Mouse (Mus musculus): ENCODE measurements around the gene Rpgr.

Rpgr gene

DNA sequence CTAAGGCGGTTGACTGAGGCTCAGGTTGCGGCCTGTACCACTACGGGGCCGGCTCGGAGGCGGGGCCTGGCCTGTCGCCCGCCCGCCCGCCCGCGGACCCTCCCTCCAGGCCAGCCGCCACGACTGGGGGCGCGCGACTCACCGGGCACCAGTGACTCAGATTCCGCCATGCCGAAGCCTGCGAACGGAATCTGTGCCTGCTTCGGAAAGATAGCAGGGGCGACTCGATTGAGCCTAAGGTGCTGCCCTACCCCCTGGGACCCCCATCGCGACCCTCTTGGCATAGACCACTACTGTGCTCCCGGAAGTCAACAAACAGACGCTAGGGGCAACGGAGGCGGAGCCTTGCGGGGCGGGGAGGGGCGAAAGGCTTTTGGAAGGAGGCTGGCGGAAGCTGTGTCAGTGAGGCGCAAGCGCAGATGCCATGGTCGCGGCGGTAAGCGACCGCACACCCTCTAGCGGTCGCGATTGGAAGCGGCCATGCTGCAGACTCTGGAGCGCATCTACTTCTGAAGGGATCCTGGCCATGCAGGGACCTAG, at the start of gene Rpgr:
Rpgr (minus strand) TSS at position 511 of the 540 bp plus-strand sequence.
- peak; percentile 88 for DNase-seq (ENCODE audit: low spot score)

DNA sequence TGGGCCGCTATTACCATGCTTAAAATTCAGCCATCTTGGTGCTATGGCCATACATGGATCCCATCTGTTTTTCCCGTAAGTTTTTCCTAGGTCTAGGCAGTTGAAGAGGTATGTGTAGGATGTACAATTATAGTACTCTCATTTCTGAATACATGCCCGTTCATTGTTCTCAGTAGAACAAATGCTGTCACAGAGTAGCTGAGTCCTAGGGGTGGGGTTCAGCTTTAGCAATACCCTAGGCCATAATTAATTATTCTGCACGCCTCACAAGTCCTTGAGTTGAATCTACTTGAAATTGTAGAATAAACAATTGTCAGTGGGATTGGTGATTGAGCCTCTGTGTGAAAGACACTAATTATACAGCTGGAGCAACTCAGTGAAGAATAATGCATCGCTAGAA, 41.5 kb upstream of the Rpgr start:
- no peak for DNase-seq (ENCODE audit: low spot score)

DNA sequence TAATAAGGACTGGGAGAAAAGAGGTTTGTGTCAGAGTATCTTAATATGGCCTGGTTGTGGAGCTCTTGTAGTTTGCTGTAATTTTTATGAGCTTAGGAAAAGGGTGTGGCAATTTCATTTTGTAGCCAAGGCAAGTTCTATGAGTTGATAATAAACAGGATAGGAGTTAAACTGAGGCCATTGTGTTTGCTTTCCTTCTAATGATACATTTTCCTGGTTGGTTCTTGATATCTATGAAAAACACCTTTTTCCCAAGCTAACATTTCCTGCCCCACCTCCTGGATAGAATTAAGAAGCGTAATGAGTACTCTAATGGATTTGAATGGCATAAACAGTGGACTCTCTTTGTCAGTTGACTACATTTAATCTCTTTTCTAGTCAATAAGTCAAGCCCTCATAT, 41.1 kb upstream of the Rpgr start:
- DNase-seq (ENCODE audit: low spot score): no peak

DNA sequence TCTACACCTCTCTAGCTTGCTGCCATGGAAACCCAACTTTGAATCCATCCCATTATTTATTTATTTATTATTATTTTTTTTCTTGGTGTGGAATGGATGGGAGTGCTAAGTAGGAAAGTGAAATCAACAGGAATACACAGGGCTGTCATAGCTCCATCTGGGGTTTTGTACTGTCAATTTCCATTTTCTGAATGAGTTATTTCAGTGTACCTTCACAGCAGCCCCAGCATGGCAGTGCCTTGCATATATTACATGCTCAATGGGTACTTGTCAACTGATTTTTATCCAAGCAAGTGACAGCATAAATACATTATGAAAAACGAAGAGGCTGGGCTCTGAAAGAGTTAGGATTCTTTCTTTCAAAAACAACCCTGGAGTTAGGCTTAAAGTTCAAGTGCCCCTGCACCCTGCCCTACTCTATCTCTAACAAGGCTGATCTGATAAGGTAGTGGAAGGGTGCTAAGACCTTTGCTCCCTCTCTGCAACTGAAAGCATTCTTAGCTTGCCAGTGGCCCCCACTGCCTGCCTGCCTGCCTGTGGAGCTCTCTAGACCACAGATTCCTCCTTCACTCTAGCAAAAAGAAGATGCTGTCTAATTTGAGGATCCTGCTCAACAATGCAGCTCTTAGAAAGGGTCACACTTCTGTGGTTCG, 35.3 kb upstream of the Rpgr start, which contains the start of gene Otc:
Otc (plus strand) TSS at position 454 of the 653 bp plus-strand sequence.
- no peak for DNase-seq (ENCODE audit: low spot score)

DNA sequence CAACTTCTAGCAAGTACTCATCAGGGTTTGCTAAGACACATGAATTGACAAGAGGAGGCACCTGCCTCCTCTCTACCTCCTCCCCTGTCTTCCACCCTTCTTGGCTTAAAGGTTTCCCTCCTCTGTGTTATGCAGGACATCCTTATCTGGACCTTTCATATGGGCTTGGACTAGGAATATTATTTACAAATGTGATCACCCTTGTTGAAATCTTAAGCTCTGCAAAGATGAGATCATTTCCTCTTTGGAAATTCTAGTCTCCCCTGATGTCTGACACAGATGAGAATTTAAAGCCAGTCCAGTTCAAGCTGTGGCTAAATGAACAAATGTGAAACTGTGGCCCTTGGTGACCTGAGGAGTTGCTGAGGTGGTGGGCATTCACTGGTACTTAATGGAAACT, 34.6 kb upstream of the Rpgr start:
- DNase-seq (ENCODE audit: low spot score): no peak

DNA sequence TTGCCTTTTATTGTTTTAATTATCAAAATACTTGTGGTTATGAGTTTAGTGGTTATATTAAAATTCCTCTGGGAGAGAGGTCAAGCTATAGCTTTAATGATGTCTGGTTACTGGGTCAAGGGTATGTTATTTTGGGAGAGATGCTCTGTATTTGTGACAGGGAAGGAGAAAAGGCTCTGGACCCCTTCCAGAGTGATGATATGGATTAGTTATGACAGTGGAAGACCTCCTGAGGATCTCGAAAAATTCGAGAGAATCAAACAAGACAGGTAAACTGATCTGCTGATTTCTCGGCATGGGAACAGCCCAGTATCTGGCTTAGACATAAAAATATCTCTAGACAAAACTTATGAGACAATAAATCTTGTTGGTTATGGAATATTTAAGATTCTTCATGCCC, 27.2 kb upstream of the Rpgr start:
- DNase-seq (ENCODE audit: low spot score): no peak

DNA sequence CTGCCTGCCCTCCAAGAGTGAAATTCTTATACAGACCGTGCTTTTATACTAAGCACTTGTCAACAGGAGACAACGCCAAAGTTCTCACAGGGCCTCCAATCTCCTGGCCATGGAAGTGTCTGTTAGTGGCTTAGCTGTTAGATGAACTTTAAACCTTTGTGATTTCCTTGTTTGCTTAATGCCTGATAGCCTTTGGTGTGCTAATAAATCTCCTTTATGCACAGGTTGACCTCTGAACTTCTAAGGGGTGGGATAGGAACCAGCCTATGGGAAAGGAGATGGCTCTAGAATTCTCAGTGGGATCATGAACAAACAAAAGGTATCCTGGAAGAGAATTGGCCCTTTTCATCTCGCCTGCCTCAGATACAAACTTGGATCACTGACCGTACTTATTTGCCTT, 22.8 kb upstream of the Rpgr start:
- no peak for DNase-seq (ENCODE audit: low spot score)

DNA sequence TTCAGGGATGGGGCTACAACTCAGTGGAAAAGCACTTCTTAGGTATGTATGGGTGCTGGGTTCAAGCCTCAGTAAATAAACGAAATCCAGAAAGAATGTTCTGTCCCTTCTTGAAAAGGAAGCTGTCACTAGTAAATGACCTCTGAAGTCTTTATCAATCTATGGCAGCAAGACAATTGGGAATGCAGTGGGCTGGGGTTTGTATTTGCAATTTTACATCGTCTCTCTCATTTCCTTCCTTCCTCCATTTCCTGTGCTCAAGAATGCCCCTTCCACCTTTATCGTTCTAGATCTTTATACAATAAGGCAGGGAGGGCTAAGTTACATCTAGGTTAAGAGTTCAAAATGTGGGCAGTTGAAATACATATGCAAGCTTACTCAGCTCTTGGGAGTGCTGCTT, 17.9 kb upstream of the Rpgr start:
- DNase-seq (ENCODE audit: low spot score): no peak

DNA sequence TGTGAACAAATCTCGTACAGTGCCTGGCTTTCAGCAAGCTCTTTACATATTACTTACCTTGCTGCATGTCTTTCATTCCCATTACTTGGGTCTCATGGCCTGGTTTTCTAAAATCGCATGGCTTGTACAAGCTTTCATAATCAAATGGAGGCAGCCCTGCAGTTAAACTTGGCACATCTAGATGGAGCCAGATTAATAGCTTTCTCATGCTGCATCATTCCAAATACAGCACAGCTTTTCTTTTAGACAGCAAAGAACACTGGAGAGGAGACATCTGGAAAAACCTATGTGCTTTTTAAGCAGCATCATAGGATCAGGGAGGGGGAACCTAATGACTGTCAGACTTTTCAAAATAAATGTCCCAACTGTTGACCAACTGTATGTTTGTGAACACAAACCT, 16.3 kb upstream of the Rpgr start:
- no peak for DNase-seq (ENCODE audit: low spot score)

DNA sequence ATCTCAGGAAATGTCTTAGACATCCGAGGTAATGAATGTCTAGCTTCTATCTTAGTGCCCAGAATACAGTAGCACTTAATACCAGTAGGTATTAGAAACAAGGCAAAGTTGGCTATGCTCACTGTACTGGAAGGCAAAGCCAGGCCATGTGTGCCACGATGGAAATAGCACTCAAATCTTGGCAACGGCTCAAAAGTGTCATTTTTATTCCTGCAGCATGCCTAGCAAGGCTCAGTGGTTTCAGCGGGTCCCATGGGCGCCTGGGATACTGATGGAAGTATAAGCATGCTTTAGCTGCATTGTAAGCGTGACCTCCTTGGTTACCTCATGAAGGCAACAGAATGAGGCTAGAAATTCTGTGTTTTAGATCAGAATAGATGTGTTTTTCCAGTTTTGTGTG, 2.6 kb upstream of the Rpgr start:
- no peak for DNase-seq (ENCODE audit: low spot score)

DNA sequence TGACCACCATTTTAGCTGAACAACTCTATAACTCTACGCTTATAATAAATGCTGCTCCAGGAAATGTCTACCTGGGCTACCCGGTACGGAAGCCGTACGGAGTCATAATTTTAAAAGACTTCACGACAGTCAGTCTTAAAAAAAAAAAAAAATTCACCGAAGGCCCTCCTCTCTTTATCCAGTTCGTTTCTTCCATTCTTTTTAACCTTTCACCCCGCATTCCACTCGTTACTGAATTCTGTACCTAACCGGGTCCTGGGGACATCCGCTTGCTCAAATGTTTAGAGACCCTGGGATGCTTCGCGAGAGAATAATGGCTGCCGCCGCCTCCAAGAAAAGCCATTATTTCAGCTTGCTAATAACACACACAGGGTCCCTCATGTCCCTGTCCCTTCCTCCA, 748 bp downstream of the Rpgr start:
- DNase-seq (ENCODE audit: low spot score): peak; percentile 52

DNA sequence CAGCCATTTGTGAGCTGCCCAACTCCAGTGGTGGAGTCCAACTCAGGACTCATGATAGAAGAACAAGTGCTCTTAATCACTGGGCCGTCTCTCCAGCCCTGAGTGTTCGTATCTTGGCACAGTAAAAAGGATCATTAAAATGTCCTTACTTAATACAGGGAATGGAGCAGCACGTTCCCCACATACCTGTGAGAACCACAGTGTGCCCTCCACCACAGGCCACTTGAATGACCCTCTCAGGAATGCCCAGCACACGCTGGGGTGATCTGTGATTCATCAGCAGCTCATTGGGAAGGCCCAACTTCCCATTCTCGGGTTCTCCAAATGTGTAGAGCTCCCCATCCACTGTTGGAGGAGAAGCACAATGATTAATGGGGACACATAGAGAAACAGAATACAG, 10.8 kb downstream of the Rpgr start:
- no peak for DNase-seq (ENCODE audit: low spot score)

DNA sequence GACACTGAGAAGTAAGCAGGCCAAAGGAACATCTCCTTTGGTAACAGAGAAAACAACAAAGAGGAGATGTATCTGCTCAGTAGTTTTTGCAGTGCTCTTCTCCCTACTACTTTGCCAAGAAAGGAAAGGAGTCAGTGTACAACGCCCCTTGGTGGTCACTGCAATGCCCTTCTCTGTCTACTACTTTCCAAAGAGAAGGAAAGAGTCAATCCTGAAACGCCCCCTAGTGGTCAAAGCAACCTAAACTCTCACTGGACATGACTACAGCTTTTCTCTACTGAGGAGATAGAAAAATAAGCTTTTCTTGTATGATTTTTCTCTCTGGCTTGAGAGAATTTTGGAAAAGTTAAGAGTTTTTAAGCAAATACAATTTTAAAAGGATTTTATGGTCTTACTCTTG, 15.4 kb downstream of the Rpgr start:
- no peak for DNase-seq (ENCODE audit: low spot score)

DNA sequence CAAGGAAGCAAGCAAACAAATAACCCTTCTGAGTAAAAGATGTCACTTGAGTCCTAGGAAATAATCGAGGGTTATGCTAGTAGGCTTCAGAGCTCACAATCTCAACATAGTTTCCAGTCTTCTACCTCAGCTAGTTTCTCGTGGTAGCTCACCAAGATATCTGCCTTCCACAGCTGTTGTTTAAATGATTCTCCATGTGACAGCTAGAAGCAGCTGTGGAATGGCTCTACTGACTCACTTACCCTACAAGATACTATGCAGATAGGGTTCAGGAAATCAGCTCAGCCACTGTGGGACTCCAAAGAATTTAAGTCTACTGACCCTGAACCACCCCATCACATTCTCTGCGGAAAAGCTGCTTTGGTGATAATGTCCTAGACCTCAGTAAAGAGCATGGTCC, 64.3 kb downstream of the Rpgr start:
- DNase-seq (ENCODE audit: low spot score): no peak

DNA sequence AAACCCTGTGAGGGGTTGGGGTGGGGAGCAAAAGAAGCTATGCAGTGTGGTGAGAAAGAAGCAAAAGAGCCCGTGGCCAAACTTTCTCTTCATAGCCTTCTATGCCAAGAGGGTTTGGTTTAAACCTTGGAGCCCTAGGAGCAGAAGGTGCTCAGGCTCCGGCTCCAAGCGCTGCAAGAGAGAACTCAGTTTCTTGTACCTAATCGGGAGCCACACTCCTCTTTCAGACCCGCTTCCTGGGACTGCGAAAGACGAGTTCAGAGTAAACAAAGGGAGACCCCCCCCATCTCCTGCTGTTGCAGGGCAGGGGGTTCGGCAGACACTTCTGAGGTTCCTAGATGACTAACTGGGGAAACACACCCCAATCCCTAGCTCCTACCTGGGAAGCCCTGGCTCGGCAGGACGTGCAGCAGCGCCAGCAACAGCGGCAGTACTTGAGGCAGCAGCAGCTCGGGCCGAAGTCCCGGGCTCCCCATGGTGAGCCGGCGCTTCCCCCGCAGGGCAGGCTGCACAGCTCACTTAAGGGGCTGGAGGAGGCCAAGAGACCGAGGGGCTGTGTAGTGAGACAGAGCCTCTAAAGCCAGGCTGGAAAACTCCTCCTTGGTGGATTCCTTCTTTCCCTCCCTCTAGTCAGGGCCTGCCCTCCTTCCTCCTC, 99.5 kb downstream of the Rpgr start, which contains the start of gene Srpx:
Srpx (minus strand) TSS at position 645 of the 655 bp plus-strand sequence.
- no peak for DNase-seq (ENCODE audit: low spot score)

DNA sequence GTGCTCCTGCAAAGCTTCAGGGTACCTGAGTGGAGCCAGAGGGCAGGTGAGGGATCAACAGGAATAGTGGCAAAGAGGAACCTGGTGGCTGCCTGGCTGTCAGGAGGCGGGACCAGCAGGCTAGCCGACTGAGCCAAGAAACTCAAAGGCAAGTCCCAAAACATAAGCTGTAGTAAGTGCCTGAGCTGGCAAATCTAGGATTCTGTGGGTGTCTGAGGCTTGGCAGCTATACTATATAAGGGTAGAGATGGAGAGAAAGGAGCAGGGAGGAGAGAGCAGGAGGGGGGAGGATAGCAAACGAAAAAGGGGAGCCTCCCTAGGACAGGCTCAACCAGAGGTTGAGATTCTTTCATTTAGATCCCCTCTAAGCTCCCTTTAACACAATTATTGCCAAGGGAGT, 100.9 kb downstream of the Rpgr start:
- no peak for DNase-seq (ENCODE audit: low spot score)

DNA sequence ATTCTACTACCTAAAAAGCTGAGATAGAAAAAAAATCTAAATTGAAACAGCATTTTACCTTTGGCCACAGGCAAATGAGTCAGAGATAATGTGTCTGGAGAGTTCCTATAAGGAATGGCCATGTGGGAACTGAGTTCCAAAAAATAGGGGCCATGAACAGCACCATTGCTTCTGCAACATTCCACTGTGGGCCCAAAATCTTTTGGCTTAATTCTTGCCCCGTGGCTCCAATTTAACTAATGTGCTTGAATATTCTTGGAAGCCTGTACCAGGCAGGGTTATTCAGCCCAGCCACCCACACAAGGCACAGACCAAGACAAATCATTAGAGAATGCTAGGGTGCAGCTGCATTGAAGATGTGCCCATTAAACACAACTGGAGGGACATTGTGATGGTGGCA, 106.0 kb downstream of the Rpgr start:
- no peak for DNase-seq (ENCODE audit: low spot score)

DNA sequence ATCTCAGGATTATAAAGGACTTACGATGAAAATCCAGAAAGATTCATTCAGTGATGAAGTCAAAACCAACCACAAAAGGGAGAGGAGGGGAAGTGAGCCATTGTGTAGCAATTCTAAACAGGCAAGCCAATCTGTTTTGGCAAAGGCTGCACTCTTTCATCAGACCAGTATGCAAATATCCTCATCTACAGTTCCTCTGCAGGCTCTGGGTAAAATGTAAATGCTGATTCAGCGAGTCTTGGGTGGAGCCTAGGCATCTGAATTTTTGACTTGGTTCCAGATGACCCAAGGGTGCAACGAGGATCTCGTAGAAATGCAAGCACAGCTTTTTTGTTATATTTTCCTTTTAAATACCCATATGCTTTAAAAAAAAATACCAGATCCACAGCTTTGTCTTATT, 108.2 kb downstream of the Rpgr start:
- DNase-seq (ENCODE audit: low spot score): no peak

DNA sequence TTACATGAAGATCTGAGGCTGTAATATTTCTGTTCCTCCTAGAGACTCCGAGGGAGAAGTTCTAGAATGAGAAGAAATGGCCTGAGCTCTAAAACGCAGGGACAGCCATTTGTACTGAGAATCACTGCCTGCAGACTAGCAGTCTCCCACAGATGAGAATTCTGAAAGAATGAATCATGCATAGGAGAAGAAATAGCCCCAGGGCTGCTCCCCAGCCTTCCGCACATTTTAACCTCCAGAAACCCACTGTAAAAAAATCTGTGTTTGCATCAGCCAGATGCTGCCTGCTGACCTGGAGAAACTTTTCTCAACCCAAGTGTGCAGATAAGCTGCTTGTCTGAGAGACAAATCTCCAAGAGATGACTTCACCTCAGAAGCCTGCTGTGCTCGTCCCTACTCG, 111.2 kb downstream of the Rpgr start:
- no peak for DNase-seq (ENCODE audit: low spot score)

DNA sequence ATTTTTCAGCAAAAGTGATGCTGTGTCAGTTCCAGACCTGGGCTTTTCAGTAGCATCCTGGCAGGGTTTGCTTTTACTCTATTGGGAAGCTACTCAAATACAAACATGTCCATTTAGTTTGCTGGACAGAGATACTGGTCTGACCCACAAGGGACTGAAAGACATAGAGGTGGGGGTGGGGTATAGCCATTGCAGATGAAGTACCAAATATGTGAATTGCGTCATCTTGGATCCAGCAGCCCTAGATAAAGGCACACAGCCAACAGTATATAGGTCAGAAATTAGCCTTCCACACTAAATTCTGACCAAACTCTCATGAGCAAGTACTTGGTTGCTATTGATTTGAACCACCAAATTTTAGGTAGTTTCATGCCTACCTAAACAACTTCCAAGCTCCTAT, 114.0 kb downstream of the Rpgr start:
- DNase-seq (ENCODE audit: low spot score): no peak

DNA sequence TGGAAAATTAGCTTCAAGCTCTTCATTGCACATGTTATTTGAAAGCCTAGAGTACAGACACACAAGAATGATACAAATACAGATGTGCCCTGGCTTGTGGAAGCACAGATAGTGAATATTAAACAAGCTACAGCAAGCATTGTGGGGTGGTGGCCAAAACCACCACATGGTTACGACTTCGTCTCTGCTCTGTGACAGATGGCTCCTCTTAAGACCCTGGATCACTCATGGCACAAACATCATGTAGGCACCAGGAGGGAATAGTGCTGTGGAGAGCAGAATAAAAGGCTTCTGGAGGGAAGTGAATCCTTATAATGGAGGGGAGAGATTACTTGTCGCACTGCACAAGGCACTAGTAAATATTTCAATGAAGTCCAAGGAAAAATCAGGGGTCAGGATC, 120.9 kb downstream of the Rpgr start:
- no peak for DNase-seq (ENCODE audit: low spot score)

DNA sequence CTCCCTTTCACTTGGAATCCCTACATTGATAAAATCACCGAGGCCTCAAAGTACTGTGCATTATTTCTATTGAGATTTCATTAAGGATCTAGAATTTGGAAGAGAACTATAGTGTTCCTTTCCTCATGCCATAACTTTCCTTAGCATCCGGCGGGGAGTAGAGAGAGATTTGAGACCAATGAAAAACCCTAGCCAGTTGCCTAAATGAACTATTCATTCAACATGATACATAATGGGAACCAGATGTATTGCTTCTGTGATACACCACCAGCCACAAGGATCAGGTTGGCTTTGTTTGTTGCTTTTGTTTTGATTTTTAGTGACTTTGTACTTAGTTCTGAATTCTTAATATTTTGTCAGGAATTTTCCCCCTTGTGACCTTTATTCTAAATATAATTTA, 136.3 kb downstream of the Rpgr start:
- no peak for DNase-seq (ENCODE audit: low spot score)

DNA sequence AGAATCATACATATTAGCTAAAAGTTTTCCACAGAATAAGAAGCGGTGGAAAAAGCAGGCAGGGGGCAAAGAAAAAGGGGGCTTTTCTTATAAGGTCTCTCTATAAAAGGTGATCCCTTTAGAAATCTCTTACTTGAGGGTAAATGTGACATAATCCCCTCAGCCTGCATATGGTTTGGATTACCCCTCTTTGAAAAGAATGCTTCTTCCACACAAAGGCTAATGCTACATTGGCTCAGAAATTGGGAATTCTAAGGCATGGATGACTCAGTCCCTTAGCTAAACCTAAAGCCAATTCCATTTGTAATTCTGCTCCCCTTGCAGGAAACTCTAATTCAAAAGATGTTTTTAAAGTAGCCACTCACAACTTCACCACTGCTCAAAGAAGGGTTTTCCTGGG, 136.7 kb downstream of the Rpgr start:
- DNase-seq (ENCODE audit: low spot score): no peak

DNA sequence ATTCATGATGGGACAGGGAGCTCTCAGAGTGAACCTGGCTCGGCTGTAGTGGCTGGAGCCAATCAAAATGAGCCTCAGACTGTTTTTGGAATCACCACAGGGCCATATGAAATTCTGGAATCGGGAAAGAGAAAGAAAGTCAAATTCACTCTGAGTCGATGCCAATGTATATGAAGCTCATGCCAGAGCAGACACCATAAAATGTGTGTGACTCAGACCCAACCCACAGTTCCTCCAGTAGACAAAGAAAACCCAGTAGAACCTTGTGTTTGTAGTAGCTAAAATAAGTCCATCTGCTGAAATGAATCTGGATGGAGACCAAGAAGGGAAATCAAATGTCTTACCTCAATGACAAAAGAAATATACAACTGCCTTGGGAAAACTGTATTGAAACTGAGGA, 142.8 kb downstream of the Rpgr start:
- no peak for DNase-seq (ENCODE audit: low spot score)
